23 mouse cellular contexts compared by ENCODE assay signal in genomic region chr14:110190471-110190870, GRCm38 (mm10).
DNase-seq lines count a peak whose midpoint lies in the region; ATAC-seq and TF ChIP-seq lines count a peak whose summit lies in the region.
"Had no signal": no experiment of that assay in that cellular context is flagged by ENCODE, and none has a peak within 500 bp of the region (broad histone marks: within the 10 kb centered on the region; RNA-seq: fewer than 3 reads in every experiment).

No protein-coding gene starts in this region.

- H3K36me3 ChIP-seq in forebrain, embryonic 14.5 days (ENCODE audit: control insufficient read depth, insufficient read depth, low read length) = no peaks in the 10 kb centered on the region
- no peaks in the 10 kb centered on the region for H3K36me3 ChIP-seq in forebrain, postnatal 0 days (ENCODE audit: insufficient read depth)
- no peaks in the 10 kb centered on the region for H3K36me3 ChIP-seq in midbrain, embryonic 15.5 days (replicated peaks)
- no peaks in the 10 kb centered on the region for H3K36me3 ChIP-seq in midbrain, postnatal 0 days (ENCODE audit: insufficient read depth, low read length)
- no peaks in the 10 kb centered on the region for H3K36me3 ChIP-seq in heart, embryonic 10.5 days
- H3K36me3 ChIP-seq: embryonic facial prominence, embryonic 13.5 days; embryonic facial prominence, embryonic 15.5 days; forebrain, embryonic 10.5 days; forebrain, embryonic 15.5 days had no signal

- H3K9me3 ChIP-seq in forebrain, embryonic 14.5 days (replicated peaks; ENCODE audit: control insufficient read depth, low read length) = no peaks in the 10 kb centered on the region
- no peaks in the 10 kb centered on the region for H3K9me3 ChIP-seq in forebrain, postnatal 0 days (ENCODE audit: low read length)
- no peaks in the 10 kb centered on the region for H3K9me3 ChIP-seq in midbrain, embryonic 15.5 days
- no peaks in the 10 kb centered on the region for H3K9me3 ChIP-seq in midbrain, postnatal 0 days (ENCODE audit: low read length)
- H3K9me3 ChIP-seq in heart, embryonic 10.5 days = no peaks in the 10 kb centered on the region
- H3K9me3 ChIP-seq: embryonic facial prominence, embryonic 13.5 days; embryonic facial prominence, embryonic 15.5 days; forebrain, embryonic 10.5 days; forebrain, embryonic 15.5 days had no signal

- no peak overlapping the region for H3K9ac ChIP-seq in forebrain, embryonic 14.5 days (ENCODE audit: low read length)
- H3K9ac ChIP-seq in forebrain, postnatal 0 days = no peak overlapping the region
- no peak overlapping the region for H3K9ac ChIP-seq in midbrain, embryonic 15.5 days
- no peak overlapping the region for H3K9ac ChIP-seq in midbrain, postnatal 0 days (replicated peaks; ENCODE audit: low read length, poor library complexity, severe bottlenecking)
- H3K9ac ChIP-seq: embryonic facial prominence, embryonic 13.5 days; embryonic facial prominence, embryonic 15.5 days; forebrain, embryonic 15.5 days had no signal

- no peak overlapping the region for H3K27ac ChIP-seq in forebrain, embryonic 14.5 days (ENCODE audit: low read depth, low read length)
- H3K27ac ChIP-seq in forebrain, postnatal 0 days (ENCODE audit: low read depth, low read length) = no peak overlapping the region
- no peak overlapping the region for H3K27ac ChIP-seq in midbrain, embryonic 15.5 days
- no peak overlapping the region for H3K27ac ChIP-seq in midbrain, postnatal 0 days (ENCODE audit: low read depth, low read length)
- no peak overlapping the region for H3K27ac ChIP-seq in heart, embryonic 10.5 days
- H3K27ac ChIP-seq: embryonic facial prominence, embryonic 13.5 days; embryonic facial prominence, embryonic 15.5 days; forebrain, embryonic 10.5 days; forebrain, embryonic 15.5 days had no signal

- peak; percentile 27 for DNase-seq in forebrain, embryonic 14.5 days (ENCODE audit: low spot score)
- no peak for DNase-seq in forebrain, postnatal 0 days
- no peak for DNase-seq in midbrain, postnatal 0 days (ENCODE audit: low spot score)
- peak; percentile 8 for DNase-seq in brain, adult 2 months (ENCODE audit: low read depth, low spot score)
- DNase-seq in brain, embryonic 14.5 days (ENCODE audit: low read depth) = peak; percentile 62
- DNase-seq in heart, embryonic 10.5 days (ENCODE audit: low spot score) = no peak
- DNase-seq in heart, postnatal 10 days = no peak
- DNase-seq: adrenal gland, adult 2 months; adrenal gland, postnatal 10 days; adrenal gland, postnatal 25 days; cerebellum, adult 11 months; cerebellum, adult 18-20 months; cerebellum, adult 8-10 months; cerebellum, adult 9-11 months; cerebellum, postnatal 14 days; cerebellum, postnatal 36 days; embryo, embryonic 11 days had no signal

- TF ChIP-seq POLR2A in brain, embryonic 14.5 days (IDR thresholded peaks at IDR 0.05; ENCODE audit: borderline replicate concordance, extremely low read depth, insufficient read depth, insufficient read length, poor library complexity, severe bottlenecking) = no peak

- H3K4me3 ChIP-seq in forebrain, embryonic 14.5 days (ENCODE audit: low read depth, low read length) = no peak overlapping the region
- no peak overlapping the region for H3K4me3 ChIP-seq in forebrain, postnatal 0 days (ENCODE audit: low read depth, low read length)
- H3K4me3 ChIP-seq in midbrain, embryonic 15.5 days = no peak overlapping the region
- no peak overlapping the region for H3K4me3 ChIP-seq in midbrain, postnatal 0 days (ENCODE audit: low read depth, low read length)
- H3K4me3 ChIP-seq in heart, embryonic 10.5 days = no peak overlapping the region
- H3K4me3 ChIP-seq: embryonic facial prominence, embryonic 13.5 days; embryonic facial prominence, embryonic 15.5 days; erythroblast, embryonic 14.5 days; forebrain, embryonic 10.5 days; forebrain, embryonic 15.5 days had no signal

- H3K4me2 ChIP-seq in forebrain, embryonic 14.5 days (ENCODE audit: low read length) = no peak overlapping the region
- H3K4me2 ChIP-seq in forebrain, postnatal 0 days (ENCODE audit: low read depth) = no peak overlapping the region
- no peak overlapping the region for H3K4me2 ChIP-seq in midbrain, embryonic 15.5 days
- H3K4me2 ChIP-seq in midbrain, postnatal 0 days (ENCODE audit: low read depth, low read length, poor library complexity, severe bottlenecking) = no peak overlapping the region
- H3K4me2 ChIP-seq: embryonic facial prominence, embryonic 13.5 days; embryonic facial prominence, embryonic 15.5 days; forebrain, embryonic 15.5 days had no signal

- no peak for TF ChIP-seq CTCF in forebrain, postnatal 0 days (IDR thresholded peaks at IDR 0.05; ENCODE audit: low read depth)
- TF ChIP-seq CTCF in midbrain, postnatal 0 days (IDR thresholded peaks at IDR 0.05) = no peak
- TF ChIP-seq CTCF in brain, embryonic 14.5 days (IDR thresholded peaks at IDR 0.05; ENCODE audit: borderline replicate concordance, extremely low read depth, insufficient read depth, insufficient read length) = no peak

- 0 out of 2 replicates have a peak, but pooled peaks have one; percentile 54 for ATAC-seq in forebrain, embryonic 14.5 days
- ATAC-seq in forebrain, postnatal 0 days = no peak
- ATAC-seq in midbrain, embryonic 15.5 days (replicated peaks) = peak; percentile 80
- no peak for ATAC-seq in midbrain, postnatal 0 days (ENCODE audit: low FRiP score)
- ATAC-seq: forebrain, embryonic 15.5 days had no signal

- intact Hi-C loops in heart, postnatal 10 days (cut with DNase I) = no loop called here

- H3K27me3 ChIP-seq in forebrain, embryonic 14.5 days (replicated peaks; ENCODE audit: control insufficient read depth, insufficient read depth, low read length) = no peaks in the 10 kb centered on the region
- no peaks in the 10 kb centered on the region for H3K27me3 ChIP-seq in forebrain, postnatal 0 days (ENCODE audit: insufficient read depth, low read length)
- H3K27me3 ChIP-seq in midbrain, embryonic 15.5 days (replicated peaks) = no peaks in the 10 kb centered on the region
- no peaks in the 10 kb centered on the region for H3K27me3 ChIP-seq in midbrain, postnatal 0 days (ENCODE audit: insufficient read depth, low read length)
- H3K27me3 ChIP-seq in heart, embryonic 10.5 days (ENCODE audit: insufficient read depth, poor library complexity, severe bottlenecking) = no peaks in the 10 kb centered on the region
- H3K27me3 ChIP-seq: embryonic facial prominence, embryonic 13.5 days; embryonic facial prominence, embryonic 15.5 days; forebrain, embryonic 15.5 days had no signal

- no peaks in the 10 kb centered on the region for H3K4me1 ChIP-seq in forebrain, embryonic 14.5 days (ENCODE audit: control insufficient read depth, insufficient read depth, low read length)
- no peaks in the 10 kb centered on the region for H3K4me1 ChIP-seq in forebrain, postnatal 0 days (ENCODE audit: insufficient read depth)
- H3K4me1 ChIP-seq in midbrain, embryonic 15.5 days = no peaks in the 10 kb centered on the region
- no peaks in the 10 kb centered on the region for H3K4me1 ChIP-seq in midbrain, postnatal 0 days (ENCODE audit: insufficient read depth, low read length)
- no peaks in the 10 kb centered on the region for H3K4me1 ChIP-seq in heart, embryonic 10.5 days
- H3K4me1 ChIP-seq: embryonic facial prominence, embryonic 13.5 days; embryonic facial prominence, embryonic 15.5 days; forebrain, embryonic 10.5 days; forebrain, embryonic 15.5 days had no signal

- 47% methylated on average over 3 of the region's 3 CpGs for WGBS in forebrain, embryonic 14.5 days
- 43% methylated on average over 3 of the region's 3 CpGs for WGBS in forebrain, postnatal 0 days
- 46% methylated on average over 3 of the region's 3 CpGs for WGBS in midbrain, embryonic 15.5 days
- whole genome bisulfite sequencing in midbrain, postnatal 0 days = 34% methylated on average over 3 of the region's 3 CpGs
- 68% methylated on average over 3 of the region's 3 CpGs for WGBS in heart, embryonic 10.5 days

Comparison
In these comparisons a context has a peak if more than half of its experiments do, and no peak if none do; other contexts are left out.
1. ATAC-seq: peak in forebrain, embryonic 14.5 days (single experiment) and midbrain, embryonic 15.5 days (single experiment); none in forebrain, postnatal 0 days (single experiment) and midbrain, postnatal 0 days (single experiment).
2. DNase-seq: peak in forebrain, embryonic 14.5 days (single experiment), brain, adult 2 months (single experiment) and brain, embryonic 14.5 days (single experiment); none in forebrain, postnatal 0 days (single experiment), midbrain, postnatal 0 days (single experiment), heart, embryonic 10.5 days (single experiment) and heart, postnatal 10 days (0 of 2).